Mouse (Mus musculus) heart, embryonic 10.5 days (tissue): Measurements from ENCODE around the gene AU041133. TPM values are rescaled to one million over a fixed set of nuclear protein-coding genes. Genes with fewer than 3 reads are reported as not detected.
"Not testable (repeated sequence)": the region's sequence is repeated elsewhere in the genome, so short reads cannot be mapped to it uniquely, and the experiment has no call there.

Source experiments
- DNase-seq: peaks from one replicate; pipeline ENCODE4 v3.0.0-alpha.2; 2017; ENCODE audit warnings: low spot score
- H3K27ac ChIP-seq: fragments of 300-500 bp; sonication (generic); 2 replicates; pipeline ENCODE4 v1.5.1; 2016; ENCODE audit warnings: mild to moderate bottlenecking
- H3K27me3 ChIP-seq: fragments of 300-500 bp; sonication (generic); 2 replicates; pipeline ENCODE4 v1.6.1; 2016; ENCODE audit warnings: mild to moderate bottlenecking; ENCODE audit not compliant: poor library complexity, insufficient read depth, severe bottlenecking
- H3K36me3 ChIP-seq: fragments of 300-500 bp; sonication (generic); 2 replicates; pipeline ENCODE4 v1.6.1; 2016; ENCODE audit warnings: mild to moderate bottlenecking, moderate library complexity
- H3K4me1 ChIP-seq: fragments of 300-500 bp; sonication (generic); 2 replicates; pipeline ENCODE4 v1.6.1; 2016; ENCODE audit warnings: mild to moderate bottlenecking
- H3K4me3 ChIP-seq: fragments of 300-500 bp; sonication (generic); 2 replicates; pipeline ENCODE4 v1.5.1; 2016; ENCODE audit warnings: mild to moderate bottlenecking, moderate library complexity
- H3K9me3 ChIP-seq: fragments of 300-500 bp; sonication (generic); 2 replicates; pipeline ENCODE4 v1.6.1; 2016; ENCODE audit warnings: mild to moderate bottlenecking, moderate library complexity
- WGBS: fragments of 180-500 bp; shearing (Covaris S2); methylation state at CpG from one replicate; pipeline ENCODE4 v1.1.7; 2016; 5-methylcytosine and 5-hydroxymethylcytosine counted together
- polyA plus RNA-seq: library from polyadenylated mRNA; unstranded; fragments of >200 nt; fragmentation: Nextera tagmentation; extraction: Ambion mirVana; gene quantifications from 2 replicates; pipeline ENCODE4 v1.2.1, GENCODE M21; 2016

AU041133 gene
- polyA plus RNA-seq, result 3.7 and 4.2 TPM in 2 replicates

DNA sequence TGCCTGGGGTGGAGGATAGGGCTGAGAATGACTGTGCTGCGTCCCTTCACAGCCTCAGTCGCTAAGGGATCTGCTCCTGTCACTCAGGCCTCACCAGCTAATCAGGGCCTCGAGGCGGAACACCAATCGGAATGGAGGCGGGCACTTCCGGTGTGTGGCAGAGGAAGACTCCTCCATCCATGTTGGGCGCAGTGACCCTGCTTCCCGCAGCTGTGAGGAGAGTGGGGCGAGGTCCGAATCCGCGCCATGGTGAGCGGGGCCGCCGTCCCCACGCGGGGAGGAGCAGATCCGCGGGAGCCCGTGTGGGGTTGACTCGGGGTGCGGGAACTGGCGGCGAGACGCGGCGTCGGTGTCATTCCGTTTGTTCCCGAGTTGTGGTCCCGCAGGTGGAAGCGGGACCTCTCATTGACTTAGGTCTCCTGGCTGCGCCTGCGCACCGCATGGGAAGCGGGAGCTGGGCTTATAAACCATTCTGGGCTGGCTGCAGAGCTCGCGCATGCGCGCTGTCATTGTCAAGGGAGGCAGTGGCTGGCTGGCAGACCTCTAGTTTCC lies at the start of gene AU041133:
Gene AU041133 (plus strand): TSS at position 164 of the 552 bp plus-strand sequence.
- no peaks in the 10 kb centered on the region for H3K27me3 ChIP-seq
- no peaks in the 10 kb centered on the region for H3K4me1 ChIP-seq
- H3K36me3 ChIP-seq, result peaks cover 11% of the 10 kb centered on the region; the same call in 1 of the 2 replicates
- peak; percentile 95 for DNase-seq
- H3K27ac ChIP-seq, result peak within 1 kb of the TSS; percentile 93
- under 1% methylated on average over 41 of the region's 41 CpGs for WGBS
- peak within 1 kb of the TSS; percentile 77 for H3K4me3 ChIP-seq
- H3K9me3 ChIP-seq, result peaks cover 16% of the 10 kb centered on the region

DNA sequence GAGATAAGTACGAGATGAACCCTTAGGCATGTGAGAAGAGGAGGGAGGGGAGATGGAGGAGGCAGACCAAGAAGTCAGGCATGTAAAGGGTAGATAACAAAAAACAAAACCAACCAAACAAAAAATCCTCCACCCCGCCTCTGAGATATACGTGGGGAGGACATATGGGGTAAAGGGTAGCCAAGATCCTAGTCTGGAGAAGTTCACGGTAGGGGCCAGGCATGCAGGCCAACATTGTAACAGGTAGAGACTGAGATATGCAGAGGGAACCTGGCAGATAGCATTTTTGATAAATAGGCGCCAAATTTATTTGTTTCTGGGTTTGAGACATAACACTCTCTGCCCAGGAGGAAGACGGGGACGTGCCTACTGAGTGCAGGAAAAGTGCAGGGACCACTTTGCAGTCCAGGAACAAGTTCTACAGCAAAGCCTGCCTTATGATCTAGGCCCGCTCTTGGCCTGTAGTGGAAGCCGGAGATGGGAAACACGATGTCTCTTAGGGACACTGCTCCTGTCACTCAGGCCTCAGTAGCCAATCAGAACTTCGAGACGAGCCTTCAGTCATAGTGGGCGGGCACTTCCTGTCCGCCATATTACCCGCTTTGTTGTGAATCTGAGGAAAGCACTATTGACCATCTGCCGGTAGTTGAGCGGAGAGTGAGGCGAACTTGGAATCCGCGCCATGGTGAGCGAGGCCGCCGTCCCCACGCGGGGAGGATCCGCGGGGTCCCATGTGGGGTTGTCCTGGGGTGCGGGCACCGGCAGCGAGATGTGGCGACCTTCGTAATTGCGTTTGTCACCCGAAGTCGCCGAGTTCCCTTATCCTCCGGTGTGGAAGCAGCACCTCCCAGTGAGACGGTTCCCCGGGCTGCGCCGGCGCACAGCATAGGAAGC lies 44.8 kb upstream of the AU041133 start, which contains the start of gene BC024063:
Gene BC024063 (plus strand): TSS at position 626 of the 894 bp plus-strand sequence.
- 18% methylated on average over 42 of the region's 42 CpGs for WGBS
- H3K9me3 ChIP-seq, result not testable (repeated sequence)

GRCm38 (mm10) chr10:82083622-82083971 lies 44.2 kb upstream of the AU041133 start:
- not testable (repeated sequence) for DNase-seq, H3K9me3 ChIP-seq, H3K36me3 ChIP-seq, H3K27me3 ChIP-seq, H3K4me1 ChIP-seq
- Histone ChIP-seq H3K27ac (peak overlapping the region; percentile 79), H3K4me3 (peak overlapping the region; percentile 62)
- 23% methylated on average over 14 of the region's 14 CpGs for WGBS

More for the DNA sequence above, 44.8 kb upstream of the AU041133 start, which contains the start of gene BC024063:
- H3K36me3 ChIP-seq, H3K4me1 ChIP-seq, H3K27me3 ChIP-seq: not testable (repeated sequence)
- H3K4me3 ChIP-seq, result peak within 1 kb of the TSS; percentile 62
- peak; percentile 90 for DNase-seq
- H3K27ac ChIP-seq, result peak within 1 kb of the TSS; percentile 79

DNA sequence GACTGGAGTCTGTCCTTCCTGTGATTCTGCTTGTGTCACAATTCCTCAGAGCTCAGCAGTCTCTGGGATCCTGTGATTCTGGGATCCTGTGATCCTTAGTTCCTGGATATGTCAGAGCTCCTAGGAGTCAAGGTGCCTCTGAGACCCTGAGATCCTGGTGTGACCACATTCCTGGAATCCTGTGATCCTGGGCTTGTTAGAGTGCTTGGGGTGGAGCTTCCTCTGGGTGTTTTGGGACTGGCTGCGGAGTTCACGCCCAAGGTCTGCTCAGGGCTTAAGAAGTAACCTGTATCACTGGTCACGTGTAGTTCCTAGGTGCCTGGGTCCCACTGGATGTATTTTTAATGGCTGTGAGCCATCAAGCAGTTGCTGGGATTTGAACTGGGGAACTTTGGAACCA lies 10.6 kb upstream of the AU041133 start:
- H3K27ac ChIP-seq, result no peak overlapping the region
- no peaks in the 10 kb centered on the region for H3K4me1 ChIP-seq
- no peaks in the 10 kb centered on the region for H3K27me3 ChIP-seq
- peaks cover 18% of the 10 kb centered on the region for H3K9me3 ChIP-seq
- H3K36me3 ChIP-seq, result no peaks in the 10 kb centered on the region
- WGBS, result 84% methylated on average over 3 of the region's 3 CpGs
- no peak overlapping the region for H3K4me3 ChIP-seq
- DNase-seq, result no peak

GRCm38 (mm10) chr10:82145282-82145681 lies 17.5 kb downstream of the AU041133 start:
- H3K4me1 ChIP-seq, result no peaks in the 10 kb centered on the region
- no peak overlapping the region for H3K27ac ChIP-seq
- 90% methylated on average over 1 of the region's 1 CpGs for WGBS
- no peaks in the 10 kb centered on the region for H3K27me3 ChIP-seq
- H3K9me3 ChIP-seq, result peaks cover 36% of the 10 kb centered on the region
- no peak for DNase-seq
- peaks cover 65% of the 10 kb centered on the region for H3K36me3 ChIP-seq
- no peak overlapping the region for H3K4me3 ChIP-seq

GRCm38 (mm10) chr10:82147571-82147970 lies 19.8 kb downstream of the AU041133 start:
- WGBS, result 75% methylated on average over 4 of the region's 4 CpGs
- peaks cover 78% of the 10 kb centered on the region for H3K36me3 ChIP-seq
- H3K9me3 ChIP-seq, result peaks cover 57% of the 10 kb centered on the region
- no peak overlapping the region for H3K27ac ChIP-seq
- H3K4me3 ChIP-seq, result no peak overlapping the region
- no peaks in the 10 kb centered on the region for H3K4me1 ChIP-seq
- no peaks in the 10 kb centered on the region for H3K27me3 ChIP-seq
- no peak for DNase-seq

GRCm38 (mm10) chr10:82167777-82168176 lies 40.0 kb downstream of the AU041133 start:
- DNase-seq, result no peak
- 70% methylated on average over 3 of the region's 3 CpGs for WGBS
- no peaks in the 10 kb centered on the region for H3K27me3 ChIP-seq
- H3K9me3 ChIP-seq, result peaks cover 9% of the 10 kb centered on the region; the same call in 1 of the 2 replicates
- H3K27ac ChIP-seq, result no peak overlapping the region
- no peaks in the 10 kb centered on the region for H3K36me3 ChIP-seq
- no peak overlapping the region for H3K4me3 ChIP-seq
- no peaks in the 10 kb centered on the region for H3K4me1 ChIP-seq

DNA sequence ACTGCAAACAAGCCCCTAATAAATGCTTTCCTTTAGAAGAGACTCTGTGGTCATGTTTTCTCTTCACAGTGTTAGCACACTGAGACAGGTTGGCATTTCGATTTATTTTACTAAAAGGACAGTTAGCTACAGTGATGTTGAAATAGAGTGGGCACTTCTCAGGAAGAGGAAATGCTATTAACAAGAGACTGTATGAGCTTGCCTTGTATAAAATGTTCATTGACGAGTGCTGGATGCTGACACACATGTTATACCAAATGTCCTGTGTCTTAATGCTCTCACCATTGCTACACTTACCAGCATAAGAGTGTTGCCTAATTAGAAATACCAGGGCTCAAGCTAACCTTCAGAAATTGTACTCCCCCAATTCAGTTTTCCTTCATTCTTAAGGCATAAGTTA lies 42.0 kb downstream of the AU041133 start:
- WGBS, result 70% methylated on average over 2 of the region's 2 CpGs
- Histone ChIP-seq H3K9me3 (peaks cover 4% of the 10 kb centered on the region; the same call in 1 of the 2 replicates), H3K27ac (no peak overlapping the region), H3K27me3 (no peaks in the 10 kb centered on the region), H3K4me3 (no peak overlapping the region), H3K36me3 (no peaks in the 10 kb centered on the region), H3K4me1 (no peaks in the 10 kb centered on the region)
- DNase-seq, result no peak

DNA sequence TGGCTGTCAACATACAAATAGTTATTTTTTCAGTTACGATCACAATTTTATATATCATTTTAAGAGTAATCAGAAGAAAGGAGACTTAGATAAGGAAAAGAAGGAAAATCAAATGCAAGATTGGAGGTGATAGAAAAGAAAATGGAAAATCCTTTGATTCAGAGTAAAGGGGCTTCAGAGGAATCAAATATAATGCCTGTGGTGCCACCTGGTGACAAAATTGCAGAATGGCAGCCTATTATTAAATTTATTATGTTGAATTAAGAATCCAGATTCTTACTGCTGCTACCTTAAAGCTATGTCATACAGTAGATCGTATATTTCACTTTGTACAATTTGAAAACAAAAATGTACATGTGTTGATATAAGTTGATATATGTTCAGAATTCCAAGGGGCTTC lies 43.0 kb downstream of the AU041133 start:
- 42% methylated on average over 2 of the region's 2 CpGs for WGBS
- no peak overlapping the region for H3K4me3 ChIP-seq
- no peaks in the 10 kb centered on the region for H3K27me3 ChIP-seq
- H3K9me3 ChIP-seq, result peaks cover 4% of the 10 kb centered on the region; the same call in 1 of the 2 replicates
- H3K4me1 ChIP-seq, result no peaks in the 10 kb centered on the region
- no peaks in the 10 kb centered on the region for H3K36me3 ChIP-seq
- DNase-seq, result no peak
- H3K27ac ChIP-seq, result no peak overlapping the region

DNA sequence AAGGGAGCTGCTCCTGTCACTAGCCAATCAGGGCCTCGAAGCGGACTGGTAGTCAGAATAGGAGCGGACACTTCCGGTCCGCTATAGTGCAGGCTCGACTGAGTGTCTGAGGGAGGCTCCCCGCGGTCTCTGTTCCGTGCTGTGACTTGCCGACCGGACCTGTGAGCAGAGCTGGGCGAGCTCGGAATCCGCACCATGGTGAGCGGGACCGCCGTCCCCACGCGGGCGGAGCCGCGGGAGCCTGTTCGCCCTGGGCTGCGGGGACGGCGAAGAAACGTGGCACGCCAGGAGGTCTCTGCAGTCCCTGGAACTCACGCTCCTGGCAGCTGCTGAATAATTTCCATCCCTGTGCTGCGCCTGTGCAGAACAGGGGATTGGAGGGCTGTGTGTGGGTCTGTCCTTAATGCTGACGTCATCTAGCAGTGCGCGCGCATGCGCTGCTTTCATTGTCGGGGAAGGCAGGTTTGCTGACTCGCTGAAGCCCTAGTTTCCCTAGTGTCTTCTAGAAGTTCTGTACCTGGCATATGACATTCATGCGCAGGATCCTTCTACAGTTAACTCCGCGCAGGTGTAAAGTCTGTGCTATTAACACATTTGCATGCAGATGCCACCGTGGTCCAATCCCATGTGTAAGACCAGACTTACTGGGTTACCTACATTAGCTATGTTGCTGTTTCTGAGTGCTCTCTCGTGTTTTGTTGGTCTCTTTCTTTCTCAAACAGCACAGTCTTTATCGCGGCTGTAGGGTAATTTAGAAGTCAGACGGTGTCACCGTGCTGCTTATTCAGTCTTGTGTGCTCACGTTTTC lies 50.6 kb downstream of the AU041133 start:
- Histone ChIP-seq H3K4me1 (peaks cover 3% of the 10 kb centered on the region; the same call in 1 of the 2 replicates), H3K27me3 (no peaks in the 10 kb centered on the region), H3K4me3 (peak overlapping the region; percentile 79), H3K36me3 (no peaks in the 10 kb centered on the region), H3K9me3 (0 out of 2 replicates have a peak, but pooled peaks cover 3% of the 10 kb centered on the region), H3K27ac (peak overlapping the region; percentile 95)
- 6% methylated on average over 47 of the region's 47 CpGs for WGBS
- peak; percentile 93 for DNase-seq
